Mouse (Mus musculus) urinary bladder, adult 2 months (tissue): ENCODE measurements at regions not wholly inside any gene's neighbourhood (a gene's known extent, or its start where the extent isn't known, plus 50 kb on each side); places are given as distances from the start of the nearest gene placed in this dataset.

Experiments
- DNase-seq: peaks from one replicate; pipeline ENCODE4 v3.0.0; 2022; ENCODE audit warnings: low spot score

DNA sequence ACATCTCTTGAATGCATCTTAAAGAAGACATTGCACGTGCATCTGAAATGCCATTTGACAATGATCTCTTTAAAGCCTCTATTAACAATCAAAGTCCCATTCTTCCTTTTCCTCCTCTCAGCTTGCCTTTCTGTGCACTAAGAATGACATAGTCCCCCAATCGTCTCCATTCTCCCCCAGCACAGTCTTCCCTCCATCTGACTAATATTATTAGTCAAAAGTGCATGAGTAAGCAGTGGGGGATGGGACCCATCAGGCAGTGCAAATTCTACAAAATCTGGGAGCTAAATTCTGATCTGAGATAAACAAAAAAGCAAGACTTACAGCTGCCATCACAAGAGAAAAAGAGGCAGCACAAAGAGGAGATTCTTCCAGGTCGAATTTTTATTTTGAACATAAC lies 475.0 kb downstream of the Efnb2 start:
- DNase-seq: no peak

DNA sequence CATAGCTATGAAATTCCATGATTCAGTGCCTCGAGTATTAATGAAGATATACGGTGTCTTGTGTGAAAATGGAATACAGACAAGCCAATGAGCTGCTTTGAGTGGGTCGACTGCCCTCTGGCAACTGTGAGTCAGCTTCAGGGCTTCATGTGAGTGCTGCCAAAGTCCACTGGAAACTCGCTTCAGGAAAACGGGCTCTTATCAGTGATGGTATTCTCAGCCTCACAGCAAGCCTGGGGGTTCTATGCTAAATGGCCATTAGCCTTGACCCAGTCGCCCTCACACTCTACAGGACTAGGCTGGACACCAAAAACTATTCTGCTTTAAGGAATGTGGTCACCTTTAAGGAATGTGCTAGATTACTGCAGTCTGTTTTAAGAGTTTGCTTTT lies 477.8 kb downstream of the Efnb2 start:
- DNase-seq: no peak

DNA sequence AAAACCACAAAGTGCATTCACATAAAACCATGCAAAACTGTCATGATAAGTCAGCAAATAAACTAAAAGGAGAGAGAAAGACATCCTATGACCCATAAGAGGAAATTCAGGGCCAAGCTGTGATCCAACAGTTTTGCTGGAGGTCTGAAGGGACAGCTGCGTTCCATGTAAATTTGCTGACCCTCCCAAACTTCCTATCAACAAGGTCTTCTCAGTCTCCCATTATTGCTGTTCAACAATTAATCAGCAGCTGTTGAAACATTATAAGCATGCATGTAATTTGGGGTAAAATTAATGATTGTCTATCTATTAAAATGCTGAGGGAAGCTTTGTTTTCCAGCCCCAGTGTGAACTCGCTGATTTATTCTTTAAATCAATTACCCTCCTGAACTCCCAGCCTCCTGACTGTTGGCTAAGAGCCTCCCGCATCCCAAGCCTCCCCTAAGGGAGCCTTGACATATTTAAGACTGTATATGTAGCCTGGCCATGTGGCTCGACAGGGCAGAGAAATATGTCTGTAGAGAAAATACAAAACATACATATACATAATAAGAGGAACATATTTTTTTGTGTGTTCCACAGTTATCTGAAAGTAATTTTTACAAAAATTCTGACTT lies 478.3 kb downstream of the Efnb2 start:
- DNase-seq: no peak

DNA sequence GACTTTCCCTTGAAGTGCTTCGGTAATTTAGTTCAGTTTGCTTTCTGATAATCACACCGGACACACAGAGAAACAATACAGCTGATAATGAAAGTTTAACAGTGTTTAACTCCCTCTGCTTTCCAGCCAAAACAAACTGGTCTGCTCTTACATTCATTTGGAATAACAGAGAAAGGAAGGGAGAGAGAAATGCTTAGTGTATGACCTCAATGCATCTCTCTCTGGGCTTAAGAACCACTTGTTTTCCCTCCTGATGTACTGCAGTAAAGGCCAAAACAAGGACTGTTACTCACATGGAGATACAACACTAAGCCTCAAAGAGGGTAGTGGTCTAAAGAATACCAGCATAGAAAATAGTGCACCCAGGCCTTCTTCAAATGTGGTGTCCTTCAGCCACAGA lies 478.9 kb downstream of the Efnb2 start:
- DNase-seq: no peak

DNA sequence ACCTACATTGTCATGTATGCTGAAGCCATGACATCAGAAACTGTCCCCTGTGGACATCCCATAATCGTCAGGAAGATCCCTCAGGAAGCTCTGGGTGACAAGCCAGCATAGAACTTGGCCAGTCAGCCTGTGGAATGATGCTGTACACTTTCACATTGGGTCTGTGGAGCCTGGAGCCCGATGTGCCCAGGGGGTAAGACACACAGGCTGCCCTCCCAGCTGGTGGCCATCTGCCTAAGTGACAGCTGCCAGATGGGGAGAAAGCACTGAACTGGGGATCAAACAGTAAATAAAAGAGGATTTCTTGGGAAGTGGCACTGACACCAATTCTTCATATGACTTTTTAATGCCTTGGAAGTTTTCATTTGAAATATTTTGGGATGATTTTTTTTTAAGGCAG lies 486.8 kb downstream of the Efnb2 start:
- no peak for DNase-seq

DNA sequence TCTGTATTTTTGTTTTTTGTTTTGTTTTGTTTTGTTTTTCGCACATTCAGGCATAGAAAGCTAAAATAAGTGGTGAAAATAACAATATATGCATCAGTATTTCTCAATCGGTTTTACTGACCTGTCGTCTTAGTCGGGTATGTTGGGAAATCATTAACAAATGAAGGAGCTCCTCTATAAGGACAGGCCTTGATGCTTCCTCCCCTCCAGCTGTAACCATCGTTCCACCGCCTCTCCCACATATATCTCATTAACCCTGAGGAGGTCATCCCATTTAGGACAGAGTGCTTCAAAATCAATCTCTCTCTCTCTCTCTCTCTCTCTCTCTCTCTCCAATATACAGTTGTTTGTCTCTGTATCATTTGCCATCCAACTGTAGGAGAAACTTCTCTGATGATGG lies 492.4 kb downstream of the Efnb2 start:
- DNase-seq: no peak

DNA sequence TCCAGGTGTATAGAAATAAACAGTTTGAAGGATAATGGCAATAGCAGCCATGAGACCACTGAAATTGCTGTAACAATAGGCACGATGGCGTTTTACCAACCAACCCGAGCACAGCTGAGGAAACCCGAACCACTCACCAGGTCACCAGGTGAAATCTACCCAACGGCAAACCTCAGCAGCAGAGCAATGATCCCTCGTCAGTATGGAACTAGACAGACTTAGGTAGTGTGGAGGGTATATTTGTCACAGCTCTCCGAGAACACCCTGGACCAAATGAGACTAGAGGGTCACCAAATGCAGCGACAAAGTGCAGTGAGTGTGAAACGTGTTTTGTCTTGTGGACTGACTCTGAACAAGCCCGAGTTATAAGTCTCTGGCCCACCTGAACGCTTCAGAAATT lies 492.8 kb downstream of the Efnb2 start:
- no peak for DNase-seq

DNA sequence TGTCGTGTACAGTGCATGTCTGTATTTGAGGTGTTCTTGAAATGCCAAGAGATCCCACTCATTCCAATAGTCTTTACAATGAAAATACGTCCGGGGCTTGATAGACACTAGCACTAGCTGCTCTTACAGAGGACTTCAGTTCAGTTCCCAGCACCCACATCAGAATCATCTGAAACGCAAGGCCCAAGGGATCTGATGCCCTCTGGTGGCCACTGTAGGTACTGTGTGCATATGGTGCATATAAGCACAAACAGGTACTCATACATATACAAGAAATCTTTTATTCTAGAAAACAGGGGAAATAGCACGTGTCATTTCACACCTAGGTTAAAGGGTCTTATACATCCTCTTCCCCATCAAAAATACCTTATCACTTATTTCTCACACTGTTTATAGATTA lies 513.5 kb downstream of the Efnb2 start:
- DNase-seq: no peak

DNA sequence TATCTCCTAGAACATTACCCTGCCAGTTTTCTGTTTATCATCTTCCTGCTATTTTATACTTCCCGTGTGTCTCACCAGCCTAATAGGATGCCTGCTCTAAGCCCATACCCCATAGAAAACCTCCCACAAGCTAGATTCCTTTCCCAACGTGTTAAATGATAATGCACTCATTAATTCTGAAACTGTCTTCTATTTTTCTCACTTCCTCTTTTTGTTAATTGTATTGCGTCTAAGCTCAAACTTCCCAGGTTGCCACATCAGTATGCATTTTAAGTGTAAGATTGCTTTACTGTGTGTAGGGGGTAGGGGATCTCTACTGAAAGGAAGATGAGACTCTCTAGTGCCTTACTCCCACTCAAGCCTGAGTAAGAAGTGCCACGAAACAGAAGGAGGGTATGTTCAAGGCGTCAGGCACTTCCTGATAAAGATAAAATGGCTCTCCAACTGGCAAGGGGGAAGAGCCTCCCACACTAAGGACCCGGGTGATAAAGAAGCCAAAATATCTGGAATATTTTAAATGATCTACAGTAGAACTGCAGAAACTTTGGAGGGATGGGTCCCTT lies 518.0 kb downstream of the Efnb2 start:
- DNase-seq: no peak

DNA sequence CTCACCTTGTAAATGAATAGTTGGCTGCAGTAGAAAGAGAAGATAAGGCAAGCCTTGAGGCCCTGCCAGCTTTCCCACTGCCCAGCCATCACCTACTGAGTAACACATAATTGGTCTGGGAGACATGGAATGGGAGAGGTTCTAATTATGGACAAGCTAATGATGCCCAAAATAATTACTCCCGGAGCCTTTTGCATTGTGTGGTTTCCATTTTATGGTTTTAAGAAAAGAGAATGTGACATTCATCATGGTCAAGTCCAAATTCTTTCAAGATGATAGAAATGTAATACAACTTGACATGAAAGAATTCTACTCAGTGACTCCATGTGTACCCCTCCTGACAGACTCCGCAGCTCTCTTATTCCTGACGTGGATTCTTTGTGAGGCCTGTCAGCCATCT lies 518.6 kb downstream of the Efnb2 start:
- no peak for DNase-seq

DNA sequence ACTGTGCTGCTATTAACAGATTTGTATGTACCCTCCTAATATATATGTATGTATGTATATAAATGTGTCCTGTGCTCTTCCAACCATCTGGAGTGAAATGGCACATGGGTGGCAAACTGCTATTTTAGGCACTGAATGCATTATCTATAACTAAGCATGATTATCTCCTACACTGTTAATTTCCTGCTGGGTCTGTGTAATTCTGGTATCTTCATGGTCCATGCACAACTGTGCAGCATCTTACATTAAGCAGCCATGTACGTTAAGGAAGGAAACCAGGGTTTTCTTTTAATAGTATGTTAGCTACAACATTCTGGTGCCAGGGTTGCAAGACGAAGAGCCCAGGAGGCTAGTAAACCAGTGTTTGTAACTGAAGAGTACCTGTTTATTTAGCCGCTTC lies 521.3 kb downstream of the Efnb2 start:
- no peak for DNase-seq

DNA sequence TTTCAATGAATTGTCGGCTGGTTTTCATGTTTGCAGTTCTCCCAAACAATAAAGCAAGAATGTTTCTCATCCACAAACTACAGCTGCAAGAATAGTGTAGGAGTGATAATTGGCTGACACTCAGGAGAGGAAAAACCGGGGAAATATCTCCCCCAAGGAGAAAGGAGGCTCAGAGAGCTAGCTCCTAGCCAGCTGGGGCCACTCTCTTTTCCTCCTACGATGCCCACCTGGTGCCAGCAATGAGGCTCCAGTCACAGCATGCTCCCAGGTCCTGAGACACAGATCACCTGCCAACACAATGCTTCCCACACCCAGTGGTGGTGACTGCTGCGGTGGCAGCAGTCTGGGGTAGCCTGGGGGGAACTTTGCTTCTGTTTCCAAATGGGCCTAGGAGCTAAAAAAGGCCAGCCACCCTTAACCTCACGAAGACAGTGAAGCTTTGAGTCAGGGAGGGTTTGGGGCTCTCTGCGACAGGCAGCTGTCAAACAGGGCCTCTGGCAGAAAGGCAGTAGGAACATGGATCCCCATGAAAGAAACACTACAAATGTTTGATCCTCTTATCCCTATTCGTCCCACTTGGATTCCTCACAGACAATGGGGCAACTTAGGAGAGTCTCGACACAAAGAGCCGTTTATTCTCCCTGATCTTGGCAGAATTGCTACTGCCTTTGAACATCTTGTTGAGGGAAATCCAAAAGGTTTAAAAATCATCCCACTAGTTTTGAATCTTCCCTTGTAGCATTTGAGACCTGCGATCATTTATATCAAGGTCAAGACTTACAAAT lies 527.8 kb downstream of the Efnb2 start:
- no peak for DNase-seq

DNA sequence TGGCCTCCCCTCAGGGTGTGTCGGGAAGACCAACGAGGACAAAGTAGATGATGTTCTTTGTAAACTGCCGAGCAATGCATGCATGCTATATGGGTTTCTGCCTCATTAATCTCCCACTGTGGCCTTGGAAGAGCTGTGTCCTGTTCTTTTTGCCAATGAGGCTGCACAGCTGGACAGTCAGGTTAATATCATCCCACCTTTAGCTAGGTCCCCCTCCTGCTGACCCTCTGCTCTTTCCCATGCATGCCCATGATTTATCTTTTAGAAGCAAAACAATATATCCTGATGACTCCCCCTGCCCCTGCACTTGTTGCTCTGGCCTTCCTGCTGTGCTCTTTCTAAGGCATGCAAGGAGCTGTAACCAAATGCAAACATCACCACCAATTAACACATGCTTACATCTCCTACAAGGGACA lies 529.1 kb downstream of the Efnb2 start:
- no peak for DNase-seq

DNA sequence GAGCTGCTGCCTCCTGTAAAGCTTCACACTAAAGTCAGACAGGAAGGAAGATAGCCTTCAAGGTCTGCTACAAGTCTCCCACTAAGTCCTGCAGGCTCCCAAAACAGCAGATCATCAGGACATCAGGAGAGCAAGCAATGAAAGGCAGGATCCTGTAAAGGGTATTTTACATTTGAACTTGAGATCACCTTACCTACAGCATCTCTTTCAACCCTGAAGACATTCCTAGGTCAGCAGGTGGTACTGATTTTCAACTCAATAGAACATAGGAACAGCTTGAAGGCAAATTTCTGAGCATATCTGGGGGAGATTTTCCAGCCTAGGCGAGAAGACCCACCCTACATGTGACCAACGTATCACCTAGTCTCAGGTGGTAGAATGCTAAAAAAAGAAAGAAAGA lies 530.2 kb downstream of the Efnb2 start:
- DNase-seq: no peak

DNA sequence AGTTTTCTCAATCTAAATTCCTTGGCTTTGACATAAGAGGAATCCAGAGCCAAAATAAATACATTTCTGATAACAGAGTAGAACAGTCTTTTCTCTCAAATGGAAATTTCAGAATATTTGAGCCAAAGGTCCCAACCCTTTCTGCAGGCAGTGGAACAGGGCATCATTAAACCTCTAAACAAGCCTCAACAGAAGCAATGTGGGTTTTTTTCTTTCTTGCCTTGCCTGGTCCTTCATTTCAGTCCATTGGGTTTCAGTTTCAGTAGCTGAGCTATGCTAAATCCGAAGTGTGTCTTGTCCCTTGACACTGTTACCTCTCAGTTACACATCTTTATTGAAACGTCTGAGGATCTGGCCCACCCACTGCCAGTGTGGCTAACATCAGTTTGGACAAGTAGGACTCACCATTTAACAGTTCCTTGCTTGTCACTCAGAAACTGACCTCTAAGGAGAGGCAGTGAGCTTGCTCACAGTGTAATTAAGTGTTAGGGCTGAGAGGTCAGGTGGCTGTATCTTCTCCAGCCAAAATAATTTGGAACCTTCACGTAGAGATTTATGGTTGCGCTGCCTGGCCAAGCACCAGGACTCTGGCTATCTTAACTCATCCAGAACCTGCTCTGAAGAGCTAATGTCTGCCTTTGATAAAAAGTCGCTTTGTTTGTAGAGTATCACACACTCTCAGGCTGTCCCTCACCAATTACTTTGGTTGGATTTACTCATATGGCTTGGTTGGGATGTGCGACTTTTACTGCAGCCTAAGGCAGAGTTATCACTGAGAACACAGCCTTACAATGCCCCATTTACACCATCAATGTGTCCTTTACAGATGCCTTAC lies 545.2 kb downstream of the Efnb2 start:
- DNase-seq: no peak

DNA sequence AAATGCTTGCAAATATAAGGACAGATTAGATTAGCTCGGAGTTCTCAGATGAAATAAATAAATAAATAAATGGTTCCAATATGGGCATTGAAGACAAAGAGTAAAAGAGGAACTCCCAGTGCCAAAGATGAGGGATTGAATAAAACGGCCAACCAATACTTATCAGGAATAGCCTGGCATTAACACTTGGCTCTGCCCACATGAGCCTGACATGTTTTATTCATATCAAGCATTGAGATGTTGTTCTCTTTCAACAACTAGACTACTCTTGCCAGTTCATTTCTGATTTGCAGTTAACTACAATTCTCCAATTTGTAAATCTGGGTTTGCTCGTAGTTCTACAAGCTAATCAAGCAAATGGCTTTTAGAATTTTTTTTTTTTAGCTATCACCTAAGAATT lies 546.4 kb downstream of the Efnb2 start:
- DNase-seq: no peak

DNA sequence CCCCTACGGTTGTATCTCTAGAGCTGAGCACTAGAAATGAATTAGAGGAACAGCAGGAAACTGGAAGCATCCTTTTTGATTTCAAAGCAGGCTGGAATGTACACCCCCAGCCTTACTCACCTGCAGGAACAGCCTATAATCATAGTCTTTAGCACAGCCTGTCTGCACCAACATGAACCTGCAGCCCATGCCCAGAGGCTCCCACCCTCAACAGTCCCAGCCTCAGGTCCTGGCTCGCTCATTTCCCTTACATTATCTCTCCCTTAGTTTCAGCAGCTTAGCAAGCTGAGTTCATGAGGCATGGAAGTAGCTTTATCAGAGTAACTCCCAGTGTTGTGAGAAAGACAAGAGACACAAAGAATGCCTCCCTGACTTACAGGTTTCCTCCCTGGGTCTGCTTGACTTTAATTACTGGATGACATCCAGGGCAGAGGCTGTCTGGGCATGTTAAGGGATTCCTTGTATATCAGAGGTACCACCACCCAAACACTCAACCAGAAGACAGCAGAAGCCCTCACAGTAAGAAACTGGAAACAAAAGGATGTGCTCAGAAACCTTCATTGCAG lies 551.2 kb downstream of the Efnb2 start:
- no peak for DNase-seq

DNA sequence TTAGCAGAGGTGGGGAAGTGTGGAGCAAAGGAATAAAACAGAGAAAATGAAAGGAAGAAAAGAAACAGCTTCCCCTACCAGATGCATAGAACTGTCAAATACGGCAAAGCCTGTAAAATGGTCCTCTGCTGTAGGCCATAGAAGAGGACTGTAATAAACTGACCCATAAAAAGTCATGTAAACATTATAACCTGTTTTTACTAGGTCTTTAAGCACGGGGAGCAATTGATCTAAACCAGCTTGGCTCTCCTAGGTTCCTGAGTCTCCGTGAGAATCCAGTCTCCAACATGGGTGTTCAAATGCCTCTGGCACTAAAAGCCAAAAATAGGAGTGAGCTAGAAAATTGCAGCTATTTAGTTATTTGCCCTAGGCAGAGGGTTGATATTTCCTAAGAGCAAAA lies 557.5 kb downstream of the Efnb2 start:
- DNase-seq: no peak

DNA sequence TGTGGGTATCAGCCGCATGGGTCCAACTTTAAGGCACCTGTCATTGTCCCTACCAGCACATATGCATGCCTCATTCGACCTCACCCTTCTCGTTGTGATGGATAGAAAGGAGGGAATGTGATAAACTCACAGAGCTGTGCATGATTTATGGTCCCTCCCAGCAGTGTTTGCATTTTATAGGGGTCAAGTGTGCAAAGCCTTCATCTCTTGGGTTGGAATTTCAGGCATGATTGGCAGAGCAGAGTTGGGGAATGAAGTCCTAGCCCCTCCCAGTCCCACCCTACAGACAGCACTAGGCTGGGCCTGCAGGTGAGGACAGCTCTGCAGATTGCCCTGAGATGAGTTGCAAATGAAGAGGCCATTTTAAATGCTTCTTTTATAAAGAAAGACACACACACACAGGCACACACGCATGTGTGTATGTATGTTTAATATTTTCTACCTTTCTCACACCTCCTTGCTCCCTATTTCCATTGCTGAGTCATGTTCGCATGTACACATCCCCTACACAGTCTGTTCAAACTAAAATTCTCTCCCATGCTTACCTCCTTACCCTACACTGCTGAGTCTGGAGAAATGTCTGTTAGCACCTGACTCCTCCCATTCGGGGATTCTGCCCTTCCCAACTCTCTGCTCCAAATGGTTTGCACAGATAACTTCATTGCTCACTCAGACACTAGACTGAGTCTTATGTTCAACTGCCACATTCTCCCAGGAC lies 558.9 kb downstream of the Efnb2 start:
- no peak for DNase-seq

DNA sequence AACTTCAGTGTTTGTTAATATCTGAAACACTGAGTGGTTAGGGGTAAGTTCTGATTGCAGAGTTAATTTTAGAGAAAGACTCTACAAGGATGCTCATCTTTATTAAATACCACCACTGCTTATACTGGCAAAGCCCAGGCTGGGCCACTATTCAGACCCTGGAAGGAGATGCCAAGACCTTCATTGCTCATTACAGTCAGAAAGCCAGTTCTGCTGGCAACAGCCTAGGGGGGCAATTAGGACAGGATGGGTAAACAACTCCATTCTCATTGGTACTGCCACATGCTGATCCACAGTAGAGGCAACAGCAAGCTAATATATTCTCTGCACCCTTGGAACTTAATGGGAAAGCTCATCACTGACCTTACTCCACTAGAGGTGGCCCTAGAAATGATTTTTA lies 568.5 kb downstream of the Efnb2 start:
- DNase-seq: no peak

DNA sequence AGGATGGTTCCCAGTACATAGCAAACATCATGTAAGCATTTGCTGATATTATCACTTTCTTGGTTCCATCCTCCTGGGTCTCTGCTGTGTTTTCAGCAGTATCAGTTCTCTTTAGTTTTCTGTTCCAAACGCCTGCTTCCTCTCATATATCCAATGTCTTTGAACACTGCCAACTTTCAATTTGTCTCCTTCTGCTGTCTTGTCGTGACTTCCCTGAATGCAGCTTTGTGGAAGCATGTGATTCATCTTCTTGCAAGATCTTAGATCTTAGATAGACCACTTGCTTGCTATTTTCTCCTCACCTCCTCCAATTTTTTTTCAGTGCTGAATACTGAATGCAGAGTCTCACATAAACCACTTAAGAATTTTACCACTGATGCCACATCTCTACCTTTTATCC lies 576.4 kb downstream of the Efnb2 start:
- DNase-seq: no peak

DNA sequence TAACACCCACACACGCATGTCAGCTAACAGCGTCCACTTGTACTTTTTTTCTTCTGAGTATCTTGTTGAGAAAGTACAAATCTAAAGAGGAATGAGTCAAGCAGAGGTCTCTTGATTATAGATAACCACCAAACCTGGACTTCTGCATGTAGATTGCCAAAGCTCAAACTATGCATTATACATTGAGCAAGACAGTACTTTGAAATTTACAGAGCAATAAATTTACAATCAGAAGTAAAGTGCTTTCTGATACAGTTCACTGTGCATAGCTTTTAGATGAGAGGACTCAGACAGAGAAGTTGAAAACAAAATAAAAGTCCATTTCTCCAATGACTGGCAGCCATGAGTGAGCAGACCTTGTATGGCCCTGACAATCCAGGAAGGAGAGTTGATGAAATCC lies 597.0 kb downstream of the Efnb2 start:
- DNase-seq: no peak
